Mouse (Mus musculus) testis, adult 2 months (tissue): Measurements from ENCODE around the gene Tenm4.

Experiments
- CTCF ChIP-seq: fragments of 200-500 bp; IDR thresholded peaks from 2 replicates; pipeline ENCODE4 v1.5.1; 2012; ENCODE audit warnings: low read depth, mild to moderate bottlenecking, inconsistent platforms, low read length, moderate library complexity; ENCODE audit not compliant: control insufficient read depth, insufficient read depth, insufficient replicate concordance
- POLR2A ChIP-seq: fragments of 200-500 bp; IDR thresholded peaks from 2 replicates; pipeline ENCODE4 v1.6.1; 2012; ENCODE audit warnings: low read depth, mild to moderate bottlenecking, inconsistent platforms, low read length, moderate library complexity; ENCODE audit not compliant: control insufficient read depth

DNA sequence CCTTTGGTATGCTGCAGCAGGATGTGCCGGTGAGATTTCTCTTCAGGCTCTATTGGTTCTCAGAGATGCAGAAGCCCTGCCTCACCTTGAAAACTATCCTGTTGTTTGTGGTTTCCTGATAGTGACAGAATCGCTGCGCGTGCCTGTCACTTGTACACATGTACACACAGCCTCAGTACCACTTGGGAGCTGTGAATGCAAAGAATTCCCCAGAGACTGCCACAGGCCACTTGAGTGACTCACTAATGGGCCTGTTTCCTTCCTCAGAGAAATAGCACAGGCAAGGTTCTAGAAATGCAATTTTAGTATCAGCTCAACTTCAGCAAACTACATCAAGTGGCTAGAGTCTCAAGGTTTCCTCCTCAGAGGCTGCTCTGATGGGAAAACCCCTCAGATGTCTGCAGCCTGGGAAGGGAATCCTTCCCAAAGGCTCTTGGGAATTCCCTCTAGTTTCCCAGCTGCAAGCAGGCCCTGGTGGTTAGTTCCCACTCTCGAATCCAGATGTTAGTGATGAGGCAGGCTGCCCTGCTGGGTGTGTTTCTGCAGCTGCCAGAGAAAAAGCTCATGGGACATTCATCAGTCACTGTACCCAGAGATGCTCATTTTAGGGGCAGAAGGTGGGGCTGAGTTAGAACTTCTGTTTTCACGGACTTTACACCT, 203.1 kb downstream of the Tenm4 start:
- TF ChIP-seq CTCF: no peak
- no peak for TF ChIP-seq POLR2A
